Mouse (Mus musculus): Measurements from ENCODE around the gene Snrpa. TPM values are rescaled to one million over a fixed set of nuclear protein-coding genes. Genes with fewer than 3 reads are reported as not detected.
A peak's percentile ranks its signal among the peaks of the same experiment; 100 is the strongest.

Gene Snrpa
- total RNA-seq, 1 experiment from 2014 or later, result 125 TPM

- no peak for ATAC-seq (replicated peaks; ENCODE audit: low read depth, poor library complexity, severe bottlenecking)
Observed at GRCm38 (mm10) chr7:27168371-27168770, 27.7 kb downstream of the Snrpa start.

GRCm38 (mm10) chr7:27167475-27168094 lies 28.5 kb downstream of the Snrpa start:
- ATAC-seq (replicated peaks; ENCODE audit: low read depth, poor library complexity, severe bottlenecking), result no peak; the same call in 1 of the 2 replicates

GRCm38 (mm10) chr7:27166614-27167474 lies 29.2 kb downstream of the Snrpa start, which contains the start of gene Egln2:
Egln2 (minus strand) TSS chr7:27166802.
- ATAC-seq (replicated peaks; ENCODE audit: low read depth, poor library complexity, severe bottlenecking), result peak; percentile 75

GRCm38 (mm10) chr7:27166229-27166613 lies 29.9 kb downstream of the Snrpa start:
- peak; percentile 57 for ATAC-seq (replicated peaks; ENCODE audit: low read depth, poor library complexity, severe bottlenecking)

GRCm38 (mm10) chr7:27165696-27166095 lies 30.4 kb downstream of the Snrpa start:
- no peak for ATAC-seq (replicated peaks; ENCODE audit: low read depth, poor library complexity, severe bottlenecking)

- ATAC-seq (replicated peaks; ENCODE audit: low read depth, poor library complexity, severe bottlenecking), result no peak
Observed at GRCm38 (mm10) chr7:27165007-27165655, 30.9 kb downstream of the Snrpa start.

- no peak for ATAC-seq (replicated peaks; ENCODE audit: low read depth, poor library complexity, severe bottlenecking)
Observed at GRCm38 (mm10) chr7:27164112-27164947, 31.7 kb downstream of the Snrpa start.

- ATAC-seq (replicated peaks; ENCODE audit: low read depth, poor library complexity, severe bottlenecking), result no peak
Observed at GRCm38 (mm10) chr7:27163450-27163805, 32.6 kb downstream of the Snrpa start.

GRCm38 (mm10) chr7:27162780-27163449 lies 33.2 kb downstream of the Snrpa start:
- no peak for ATAC-seq (replicated peaks; ENCODE audit: low read depth, poor library complexity, severe bottlenecking)

GRCm38 (mm10) chr7:27161744-27162143 lies 34.3 kb downstream of the Snrpa start:
- ATAC-seq (replicated peaks; ENCODE audit: low read depth, poor library complexity, severe bottlenecking), result no peak

- no peak for ATAC-seq (replicated peaks; ENCODE audit: low read depth, poor library complexity, severe bottlenecking)
Observed at GRCm38 (mm10) chr7:27160921-27161320, 35.1 kb downstream of the Snrpa start.

- peak; percentile 93 for ATAC-seq (replicated peaks; ENCODE audit: low read depth, poor library complexity, severe bottlenecking)
Observed at GRCm38 (mm10) chr7:27159882-27160281, 36.2 kb downstream of the Snrpa start.

GRCm38 (mm10) chr7:27159256-27159655 lies 36.8 kb downstream of the Snrpa start:
- no peak for ATAC-seq (replicated peaks; ENCODE audit: low read depth, poor library complexity, severe bottlenecking)

- no peak for ATAC-seq (replicated peaks; ENCODE audit: low read depth, poor library complexity, severe bottlenecking)
Observed at GRCm38 (mm10) chr7:27158171-27158570, 37.9 kb downstream of the Snrpa start.

- no peak for ATAC-seq (replicated peaks; ENCODE audit: low read depth, poor library complexity, severe bottlenecking)
Observed at GRCm38 (mm10) chr7:27156005-27156404, 40.1 kb downstream of the Snrpa start.

GRCm38 (mm10) chr7:27153205-27153764 lies 42.8 kb downstream of the Snrpa start, which contains the start of gene Cyp2t4:
Cyp2t4 (plus strand) TSS chr7:27153714.
- no peak for ATAC-seq (replicated peaks; ENCODE audit: low read depth, poor library complexity, severe bottlenecking)

Data from common myeloid progenitor, adult 5-6 weeks (primary cell).